Mouse (Mus musculus) left cerebral cortex, adult 8-10 months (tissue): ENCODE measurements around the gene Map2k1. TPM values are rescaled to one million over a fixed set of nuclear protein-coding genes. Genes with fewer than 3 reads are reported as not detected.
"Not testable (repeated sequence)": the region's sequence is repeated elsewhere in the genome, so short reads cannot be mapped to it uniquely, and the experiment has no call there.

ENCODE experiments used
- DNase-seq, 2 experiments: peaks; one replicate each; pipeline ENCODE4 v3.0.0; 2022; ENCODE audit warnings: low spot score in 2 of 2
- total RNA-seq, 4 experiments: library from RNA; stranded (reverse); gene quantifications; 2 replicates each; pipeline ENCODE4 v1.2.4; 2022

Map2k1 gene
- total RNA-seq, 4 experiments from 2014 or later = 274 to 294 (median 288) TPM

GRCm38 (mm10) chr9:64214452-64214851, 39.0 kb downstream of the Map2k1 start:
- DNase-seq = no peak

GRCm38 (mm10) chr9:64207509-64208084, 45.8 kb downstream of the Map2k1 start:
- no peak for DNase-seq

- no peak for DNase-seq
Observed at GRCm38 (mm10) chr9:64202866-64203265, 50.6 kb downstream of the Map2k1 start.

- no peak for DNase-seq
Observed at GRCm38 (mm10) chr9:64202331-64202730, 51.1 kb downstream of the Map2k1 start.

GRCm38 (mm10) chr9:64199897-64200296, 53.5 kb downstream of the Map2k1 start:
- no peak for DNase-seq

GRCm38 (mm10) chr9:64198763-64199418, 54.5 kb downstream of the Map2k1 start:
- DNase-seq = not testable (repeated sequence)

GRCm38 (mm10) chr9:64198068-64198762, 55.2 kb downstream of the Map2k1 start:
- no peak for DNase-seq

GRCm38 (mm10) chr9:64197524-64197923, 55.9 kb downstream of the Map2k1 start:
- no peak for DNase-seq

GRCm38 (mm10) chr9:64195554-64195953, 57.9 kb downstream of the Map2k1 start:
- peak; percentile 59 to 80 for DNase-seq

- DNase-seq = no peak
Observed at GRCm38 (mm10) chr9:64193879-64194278, 59.6 kb downstream of the Map2k1 start.

GRCm38 (mm10) chr9:64184166-64184840, 69.1 kb downstream of the Map2k1 start:
- DNase-seq = no peak

GRCm38 (mm10) chr9:64183295-64183694, 70.1 kb downstream of the Map2k1 start:
- DNase-seq = not testable (repeated sequence)

GRCm38 (mm10) chr9:64178974-64179646, 74.3 kb downstream of the Map2k1 start, which contains the start of gene Snapc5:
Gene Snapc5 (plus strand): TSS chr9:64179274.
- peak; percentile 86 to 89 for DNase-seq

GRCm38 (mm10) chr9:64178610-64178973, 74.8 kb downstream of the Map2k1 start:
- no peak for DNase-seq

- DNase-seq = no peak
Observed at GRCm38 (mm10) chr9:64175378-64175777, 78.1 kb downstream of the Map2k1 start.

- no peak for DNase-seq
Observed at GRCm38 (mm10) chr9:64174766-64175165, 78.7 kb downstream of the Map2k1 start.

GRCm38 (mm10) chr9:64174341-64174740, 79.1 kb downstream of the Map2k1 start:
- no peak for DNase-seq

GRCm38 (mm10) chr9:64173666-64174220, 79.7 kb downstream of the Map2k1 start:
- no peak for DNase-seq

- DNase-seq = peak; percentile 50 to 77
Observed at GRCm38 (mm10) chr9:64172816-64173665, 80.4 kb downstream of the Map2k1 start, which contains the start of the genes Zwilch and Rpl4. Gene Zwilch (minus strand): TSS chr9:64173104. Gene Rpl4 (plus strand): TSS chr9:64173375.
